Mouse (Mus musculus): ENCODE results near the gene Ccr1l1.

Gene Ccr1l1

GRCm38 (mm10) chr9:123960161-123960560, 18.0 kb downstream of the Ccr1l1 start:
- in situ Hi-C loops (cut with MseI, MboI), result no loop called here

GRCm38 (mm10) chr9:123957911-123958413, 20.2 kb downstream of the Ccr1l1 start:
- in situ Hi-C loops (cut with MseI, MboI), result no loop called here

- in situ Hi-C loops (cut with MseI, MboI), result no loop called here
Observed at GRCm38 (mm10) chr9:123956892-123957291, 21.3 kb downstream of the Ccr1l1 start.

- in situ Hi-C loops (cut with MseI, MboI), result no loop called here
Observed at GRCm38 (mm10) chr9:123953551-123953950, 24.7 kb downstream of the Ccr1l1 start.

GRCm38 (mm10) chr9:123951176-123951575, 27.0 kb downstream of the Ccr1l1 start:
- in situ Hi-C loops (cut with MseI, MboI), result no loop called here

GRCm38 (mm10) chr9:123949432-123949831, 28.8 kb downstream of the Ccr1l1 start:
- in situ Hi-C loops (cut with MseI, MboI), result no loop called here

- in situ Hi-C loops (cut with MseI, MboI), result no loop called here
Observed at GRCm38 (mm10) chr9:123947815-123948214, 30.4 kb downstream of the Ccr1l1 start.

GRCm38 (mm10) chr9:123942025-123942424, 36.2 kb downstream of the Ccr1l1 start:
- in situ Hi-C loops (cut with MseI, MboI), result no loop called here

GRCm38 (mm10) chr9:123941316-123941715, 36.9 kb downstream of the Ccr1l1 start:
- in situ Hi-C loops (cut with MseI, MboI), result no loop called here

GRCm38 (mm10) chr9:123940628-123941027, 37.6 kb downstream of the Ccr1l1 start:
- in situ Hi-C loops (cut with MseI, MboI), result no loop called here

- in situ Hi-C loops (cut with MseI, MboI), result no loop called here
Observed at GRCm38 (mm10) chr9:123940168-123940567, 38.0 kb downstream of the Ccr1l1 start.

- in situ Hi-C loops (cut with MseI, MboI), result no loop called here
Observed at GRCm38 (mm10) chr9:123937989-123938388, 40.2 kb downstream of the Ccr1l1 start.

- in situ Hi-C loops (cut with MseI, MboI), result no loop called here
Observed at GRCm38 (mm10) chr9:123936604-123937280, 41.5 kb downstream of the Ccr1l1 start.

GRCm38 (mm10) chr9:123935776-123936175, 42.4 kb downstream of the Ccr1l1 start:
- in situ Hi-C loops (cut with MseI, MboI), result no loop called here

- in situ Hi-C loops (cut with MseI, MboI), result no loop called here
Observed at GRCm38 (mm10) chr9:123935346-123935745, 42.9 kb downstream of the Ccr1l1 start.

GRCm38 (mm10) chr9:123933716-123934445, 44.3 kb downstream of the Ccr1l1 start:
- in situ Hi-C loops (cut with MseI, MboI), result no loop called here

GRCm38 (mm10) chr9:123932911-123933675, 45.1 kb downstream of the Ccr1l1 start:
- in situ Hi-C loops (cut with MseI, MboI), result no loop called here

- in situ Hi-C loops (cut with MseI, MboI), result no loop called here
Observed at GRCm38 (mm10) chr9:123931761-123932700, 46.2 kb downstream of the Ccr1l1 start.

GRCm38 (mm10) chr9:123930926-123931325, 47.3 kb downstream of the Ccr1l1 start:
- in situ Hi-C loops (cut with MseI, MboI), result no loop called here

GRCm38 (mm10) chr9:123930476-123930875, 47.7 kb downstream of the Ccr1l1 start:
- in situ Hi-C loops (cut with MseI, MboI), result no loop called here

- in situ Hi-C loops (cut with MseI, MboI), result no loop called here
Observed at GRCm38 (mm10) chr9:123929936-123930335, 48.3 kb downstream of the Ccr1l1 start.
